Mouse (Mus musculus): Measurements from ENCODE around the gene Iqgap2.

- TF ChIP-seq CTCF (IDR thresholded peaks at IDR 0.05; ENCODE audit: borderline replicate concordance, extremely low read depth, insufficient read depth, insufficient read length) (no peak), POLR2A (IDR thresholded peaks at IDR 0.05; ENCODE audit: borderline replicate concordance, extremely low read depth, insufficient read depth, insufficient read length, poor library complexity, severe bottlenecking) (no peak)
These were observed 8.3 kb upstream of the Iqgap2 start for GRCm38 (mm10) chr13:95899885-95900650.

All from brain, embryonic 14.5 days (tissue).